Mouse (Mus musculus) T-helper 17 cell (primary cell): ENCODE data around the gene Ssr1.

Source experiments
- in situ Hi-C, 2 experiments: fragments of 300-600 bp; cut with MboI, MseI; formaldehyde crosslinking; loops; 1 replicate in 1 of 2; 2 replicates in 1 of 2; pipeline ENCODE4 v1.15.1; 2025; ENCODE audit warnings: high pct_unique_total_duplicates in 2 of 2

Gene Ssr1

DNA sequence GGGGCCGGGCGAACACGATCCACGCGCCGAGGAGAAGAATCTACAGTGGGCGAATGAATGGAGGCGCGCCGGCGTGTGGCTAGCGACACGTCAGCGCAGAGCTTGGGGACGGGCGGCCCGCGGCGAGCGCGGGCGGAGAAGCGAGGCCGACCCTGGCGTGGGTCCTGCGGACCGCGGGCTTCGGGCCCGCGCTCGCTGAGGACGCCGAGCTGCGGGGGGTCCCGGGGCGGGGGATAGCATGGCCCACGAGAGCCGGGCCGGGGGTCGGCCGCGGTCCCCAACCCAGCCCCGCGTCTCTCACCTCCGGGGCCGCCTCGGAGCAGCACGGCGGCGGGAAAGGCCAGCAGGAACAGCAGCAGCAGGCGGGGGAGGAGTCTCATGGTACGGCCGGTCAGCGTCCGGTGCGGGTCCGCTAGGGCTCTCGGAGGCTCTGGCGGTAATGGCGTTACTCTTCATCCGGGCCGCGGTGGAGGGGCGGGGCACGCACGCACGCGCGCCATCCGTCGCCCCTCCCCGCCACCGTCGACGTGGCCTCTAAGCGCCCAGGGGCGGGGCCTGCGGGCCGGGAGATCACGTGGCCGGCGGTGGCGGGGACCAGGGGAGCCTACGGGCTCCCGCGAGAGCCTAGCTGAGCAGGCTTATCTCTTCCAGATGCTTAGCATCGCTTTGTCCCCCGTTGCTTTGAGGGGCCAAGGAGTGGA is at the start of gene Ssr1:
Ssr1 (minus strand) TSS at position 514 of the 701 bp plus-strand sequence.
- in situ Hi-C loops, result loop anchor here (5.0 to 10.0 kb wide), 2 partner anchors 43 to 211 kb away; partner anchors contain the start of genes Cage1 (in 1 of the 2), Riok1 (in 1 of the 2) and Snrnp48 (in 1 of the 2)

DNA sequence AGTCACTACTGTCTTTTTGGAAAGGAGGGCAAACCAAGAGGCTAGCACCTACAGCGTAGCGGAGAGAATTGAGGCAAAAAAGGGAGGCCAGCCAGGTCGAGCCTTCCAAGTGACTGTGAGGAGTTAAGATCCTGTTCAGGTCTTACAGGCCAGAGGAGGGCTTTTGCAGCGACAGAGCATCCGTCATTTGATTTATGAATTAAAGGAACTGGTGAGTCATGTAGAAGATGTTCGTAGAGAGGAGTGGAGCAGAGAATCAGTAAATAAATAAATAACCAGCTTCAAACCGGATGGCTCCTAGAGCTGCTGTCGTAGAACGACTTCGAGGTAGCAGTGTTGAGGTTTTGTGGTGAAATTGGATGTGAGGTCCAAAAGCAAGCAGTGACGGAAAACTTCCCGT is 43.8 kb upstream of the Ssr1 start:
- in situ Hi-C loops, result loop anchor here (5.0 kb wide), 2 partner anchors 41 to 46 kb away; partner anchors contain the start of gene Ssr1 (in 1 of the 2)

DNA sequence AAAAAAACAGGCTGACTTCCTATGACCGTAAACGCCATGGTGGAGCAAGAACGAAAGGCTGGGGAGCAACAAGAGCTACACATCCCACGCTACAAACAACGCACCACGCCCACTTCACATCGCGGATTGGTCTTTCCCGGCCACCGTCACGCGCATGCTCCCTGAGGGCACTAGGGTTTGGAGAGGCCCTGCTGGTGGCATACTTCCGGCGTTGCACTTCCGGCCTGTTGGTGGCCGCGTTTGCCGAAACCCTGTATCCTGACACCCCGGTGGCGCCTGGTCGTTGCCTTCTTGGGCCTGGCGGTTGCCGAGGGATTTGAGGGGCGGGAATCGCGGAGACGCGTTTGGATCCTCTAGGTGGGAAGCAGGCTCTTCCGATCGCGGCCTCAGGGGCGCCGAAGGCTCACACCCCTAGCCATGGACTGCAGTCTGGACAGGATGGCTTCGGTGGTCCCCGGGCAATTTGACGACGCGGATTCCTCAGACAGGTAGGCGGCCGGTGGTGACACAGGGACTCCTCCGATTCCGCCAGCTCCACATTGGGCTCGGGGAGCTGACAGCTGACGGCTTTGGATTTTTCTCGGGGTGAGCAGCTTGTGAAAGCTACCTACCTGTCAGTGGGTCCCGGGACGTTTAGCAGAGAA is 43.1 kb upstream of the Ssr1 start, which contains the start of gene Cage1:
Cage1 (minus strand) TSS at position 26 of the 644 bp plus-strand sequence.
- in situ Hi-C loops, result loop anchor here (5.0 kb wide), 2 partner anchors 40 to 45 kb away; partner anchors contain the start of gene Ssr1 (in 1 of the 2)

DNA sequence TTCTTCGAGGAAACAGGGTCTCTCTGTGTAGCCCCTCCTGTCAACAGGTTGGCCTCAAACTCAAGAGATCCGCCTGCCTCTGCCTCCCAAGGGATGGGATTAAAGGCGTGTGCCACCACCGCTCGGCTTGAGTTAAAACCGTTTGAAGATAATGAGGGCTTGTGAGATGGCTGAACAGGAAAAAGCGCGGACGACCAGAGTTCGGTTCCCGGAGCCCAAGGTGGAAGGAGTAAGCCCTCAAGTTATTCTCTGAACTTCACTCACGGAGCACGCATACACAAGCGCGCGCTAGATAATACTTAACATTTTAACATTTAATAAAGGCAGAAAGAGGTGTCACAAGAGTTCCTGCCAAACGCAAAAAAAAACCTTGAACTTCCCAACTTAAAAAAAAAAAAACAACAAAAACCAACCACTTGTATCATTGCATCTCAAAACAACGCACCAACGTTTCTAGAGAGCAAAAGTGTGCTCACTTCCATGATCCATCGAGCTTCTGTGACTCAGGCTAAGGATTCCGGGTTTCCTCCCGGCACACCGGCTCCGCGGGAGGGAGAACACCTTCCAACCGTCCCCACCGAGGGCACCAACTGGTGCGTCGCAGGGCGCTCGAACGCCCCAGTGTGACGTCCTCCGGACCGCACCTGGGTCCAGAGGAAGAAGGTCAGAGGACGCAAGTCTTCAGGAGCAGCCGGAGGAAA is 42.5 kb upstream of the Ssr1 start, which contains the start of gene Riok1:
Riok1 (plus strand) TSS at position 653 of the 701 bp plus-strand sequence.
- in situ Hi-C loops, result loop anchor here (5.0 kb wide), 2 partner anchors 39 to 44 kb away; partner anchors contain the start of gene Ssr1 (in 1 of the 2)

DNA sequence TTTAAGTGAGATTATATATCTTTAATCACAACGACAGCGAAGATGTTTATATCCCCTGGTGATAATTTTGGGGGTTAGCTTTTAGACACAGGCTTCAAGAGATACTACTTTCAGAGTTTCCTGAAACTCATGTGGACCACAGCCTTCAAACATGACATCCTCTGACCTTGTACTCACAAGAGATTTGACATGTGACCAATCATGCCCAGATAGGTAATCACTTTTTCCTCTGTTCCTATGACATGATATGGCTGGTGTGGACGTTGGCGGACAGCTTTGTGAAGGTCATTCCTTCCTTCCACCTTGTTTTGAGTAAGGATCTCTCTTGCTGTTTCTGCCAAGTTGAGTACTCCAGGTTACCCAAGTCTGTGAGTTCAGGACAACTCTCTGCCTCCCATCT is 34.4 kb upstream of the Ssr1 start:
- in situ Hi-C loops, result no loop called here

DNA sequence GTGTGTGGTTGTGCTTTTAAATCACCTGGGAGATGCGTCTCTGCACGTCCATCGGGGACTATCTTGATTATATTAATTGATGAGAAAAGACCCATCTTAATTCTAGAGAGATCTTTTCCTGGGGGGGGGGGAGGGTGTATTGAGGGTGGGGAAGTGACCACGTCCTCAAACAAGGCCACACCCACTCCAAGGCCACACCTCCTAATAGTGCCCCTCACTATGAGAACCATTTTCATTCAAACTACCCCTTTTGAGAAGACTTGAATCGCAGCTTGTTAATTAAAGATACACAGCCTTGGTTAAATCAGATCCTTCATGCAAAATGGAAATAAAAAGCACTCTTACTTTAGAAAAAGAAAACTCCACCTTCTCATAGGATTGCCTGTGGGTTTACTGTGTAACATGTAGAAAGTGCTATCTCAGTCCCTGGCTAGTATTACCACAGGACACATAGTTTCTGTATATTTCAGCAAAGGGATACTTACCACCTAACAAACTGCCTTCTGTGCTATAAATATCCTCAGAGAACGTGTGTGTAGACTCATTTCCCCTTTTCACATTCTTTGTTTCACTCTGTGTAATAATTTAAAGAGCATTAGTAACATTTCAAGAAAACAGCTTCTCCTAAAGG is 33.7 kb upstream of the Ssr1 start:
- in situ Hi-C loops, result no loop called here

DNA sequence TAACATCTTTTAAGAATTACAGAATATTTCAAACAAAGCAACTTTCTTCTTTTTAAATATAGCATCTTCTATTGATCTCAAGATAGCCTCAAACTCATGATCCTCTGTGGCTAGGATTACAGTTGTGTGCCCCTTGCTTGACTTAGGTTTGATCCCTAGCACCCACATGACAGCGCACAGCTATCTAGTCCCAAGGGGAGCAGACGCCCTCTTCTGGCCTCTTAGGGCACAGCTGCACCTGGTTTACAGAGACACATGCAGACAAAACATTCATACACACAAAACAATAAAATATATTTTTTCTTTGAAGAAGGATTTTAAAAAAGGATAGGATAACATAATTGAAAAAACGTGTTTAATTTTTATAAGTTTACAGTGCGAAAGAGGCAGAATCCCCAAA is 31.9 kb upstream of the Ssr1 start:
- in situ Hi-C loops, result no loop called here

DNA sequence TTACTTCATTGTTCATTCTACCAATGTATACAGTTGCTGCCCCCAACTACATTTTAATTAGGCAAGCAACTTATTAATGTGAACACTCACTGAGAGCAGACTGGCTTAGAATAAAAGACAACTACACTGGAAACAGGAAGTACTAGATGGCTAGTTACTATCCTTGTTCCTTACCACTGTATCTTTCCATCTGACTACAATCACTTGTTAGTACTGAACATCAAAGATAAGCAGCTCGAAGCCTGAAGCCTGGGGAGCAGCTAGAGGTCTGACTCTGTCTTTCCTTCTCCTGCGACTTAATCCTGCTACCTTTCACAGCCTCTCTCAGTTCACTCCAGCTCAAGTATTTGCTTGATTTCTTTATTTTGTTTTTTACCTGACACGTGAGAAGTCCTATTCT is 24.8 kb upstream of the Ssr1 start:
- in situ Hi-C loops, result loop anchor here in 1 of 2 experiments (10.0 kb wide), 1 partner anchor 1894 kb away; no protein-coding TSS in a partner anchor

DNA sequence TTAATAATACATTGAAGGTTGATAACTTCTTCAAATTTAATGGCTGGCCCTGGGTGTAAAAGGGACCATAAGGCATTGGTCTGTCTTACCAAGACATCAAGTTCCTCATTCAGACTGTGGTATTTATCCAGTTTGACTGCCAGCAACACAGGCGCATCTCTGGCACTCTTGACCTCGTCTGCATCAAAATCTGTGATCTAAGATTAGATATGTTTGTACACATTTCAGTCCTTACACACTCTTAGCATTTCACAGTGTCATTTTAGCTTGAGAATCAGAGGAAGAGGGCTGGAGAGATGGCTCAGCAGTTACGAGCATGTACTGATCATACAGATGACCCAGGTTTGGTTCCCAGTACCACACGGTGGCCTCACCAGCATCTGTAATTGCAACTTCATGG is 21.6 kb upstream of the Ssr1 start:
- in situ Hi-C loops, result loop anchor here in 1 of 2 experiments (10.0 kb wide), 1 partner anchor 1891 kb away; no protein-coding TSS in a partner anchor

DNA sequence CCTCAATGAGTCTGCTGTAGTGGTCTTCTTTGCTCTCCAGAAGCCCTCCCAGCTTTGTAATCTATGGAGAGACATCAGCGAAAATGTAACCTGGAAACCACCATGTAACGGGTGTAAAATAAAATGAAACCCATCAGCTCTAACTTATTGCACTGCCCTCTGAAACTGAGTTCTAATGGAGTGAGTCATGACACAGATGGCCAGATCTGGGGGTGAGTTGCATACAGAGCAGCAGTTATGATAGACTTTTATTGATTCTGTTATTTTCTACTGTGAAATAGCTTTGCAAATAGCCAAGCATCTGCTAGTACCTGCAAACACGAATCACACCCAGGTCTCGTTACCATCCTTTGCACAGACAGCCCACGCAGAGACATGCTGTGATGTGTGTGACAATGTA is 18.4 kb upstream of the Ssr1 start:
- in situ Hi-C loops, result loop anchor here in 1 of 2 experiments (10.0 kb wide), 1 partner anchor 1888 kb away; no protein-coding TSS in a partner anchor

DNA sequence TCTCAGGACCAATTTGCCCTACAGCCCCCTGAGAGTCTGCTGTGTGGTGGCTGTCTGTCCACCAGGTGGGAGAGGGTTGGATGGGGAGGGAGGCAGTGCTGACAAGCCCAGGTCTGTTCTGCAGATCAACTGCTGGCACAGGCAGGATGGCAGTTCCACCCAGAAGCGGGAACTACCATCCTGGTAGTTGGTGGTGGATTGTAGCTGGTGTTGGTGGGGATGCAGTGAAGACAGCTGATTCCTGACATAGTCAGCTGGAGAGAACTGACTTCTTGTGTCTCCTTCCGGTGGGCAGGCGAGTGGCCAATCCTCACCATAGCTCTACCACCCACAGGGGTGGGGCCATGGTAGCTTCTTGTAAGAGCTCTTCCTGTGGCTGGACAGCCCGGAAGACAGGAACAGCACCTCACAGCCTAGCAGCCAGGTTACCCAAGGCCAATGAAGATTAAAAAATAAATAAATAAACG is 16.5 kb upstream of the Ssr1 start:
- in situ Hi-C loops, result loop anchor here in 1 of 2 experiments (10.0 kb wide), 1 partner anchor 1886 kb away; no protein-coding TSS in a partner anchor

DNA sequence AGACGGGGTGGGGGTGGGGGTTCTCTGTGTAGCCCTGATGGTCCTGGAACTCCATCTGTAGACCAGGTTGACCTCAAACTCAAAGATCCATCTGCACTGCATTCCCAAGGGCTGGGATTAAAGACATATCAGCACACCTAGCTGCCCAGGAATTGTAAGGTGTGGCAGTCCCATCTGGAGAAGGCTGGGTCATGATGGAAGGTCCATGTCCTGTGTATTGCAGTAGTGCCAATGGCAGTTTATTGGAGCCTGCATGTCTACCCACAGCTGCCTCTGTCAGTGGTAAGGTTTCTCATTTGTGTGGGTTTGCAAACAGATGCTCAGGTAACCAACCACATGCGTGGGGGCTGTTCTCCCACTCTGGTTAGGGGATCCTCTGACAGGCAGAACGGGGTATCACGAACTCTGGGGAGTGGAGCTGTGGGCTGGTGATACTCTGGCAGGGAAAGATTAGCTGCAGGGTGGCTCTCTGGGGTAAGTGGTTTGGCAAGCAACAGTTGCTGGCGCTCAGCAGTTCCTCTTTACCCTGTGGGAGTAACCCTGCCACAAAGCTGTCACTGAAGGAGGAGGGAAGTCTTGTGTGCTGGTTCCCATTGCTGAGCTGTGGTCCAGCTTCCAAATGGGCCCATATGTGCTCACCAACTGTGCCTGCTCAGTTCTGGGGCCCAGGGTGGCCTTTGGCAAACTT is 15.8 kb upstream of the Ssr1 start:
- in situ Hi-C loops, result loop anchor here in 1 of 2 experiments (10.0 kb wide), 1 partner anchor 1885 kb away; no protein-coding TSS in a partner anchor

DNA sequence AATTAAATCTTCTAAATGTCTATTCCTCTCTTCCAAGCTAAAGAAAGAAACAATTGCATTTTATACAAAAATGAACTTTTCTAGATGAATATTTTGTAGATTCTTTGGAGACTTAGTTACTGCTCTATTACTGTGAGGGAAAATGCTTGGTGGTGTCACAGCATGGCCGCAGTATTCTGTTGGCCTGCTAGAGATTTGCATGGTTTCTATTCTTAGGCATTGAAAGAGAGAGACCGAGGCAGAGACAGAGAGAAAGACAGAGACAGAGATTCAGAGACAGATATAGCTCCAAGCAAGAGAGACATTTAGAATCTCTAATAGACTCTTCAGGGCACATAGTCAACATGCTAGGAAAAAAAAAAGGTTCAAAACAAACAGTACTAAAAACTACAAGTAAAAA is 14.0 kb upstream of the Ssr1 start:
- in situ Hi-C loops, result no loop called here

DNA sequence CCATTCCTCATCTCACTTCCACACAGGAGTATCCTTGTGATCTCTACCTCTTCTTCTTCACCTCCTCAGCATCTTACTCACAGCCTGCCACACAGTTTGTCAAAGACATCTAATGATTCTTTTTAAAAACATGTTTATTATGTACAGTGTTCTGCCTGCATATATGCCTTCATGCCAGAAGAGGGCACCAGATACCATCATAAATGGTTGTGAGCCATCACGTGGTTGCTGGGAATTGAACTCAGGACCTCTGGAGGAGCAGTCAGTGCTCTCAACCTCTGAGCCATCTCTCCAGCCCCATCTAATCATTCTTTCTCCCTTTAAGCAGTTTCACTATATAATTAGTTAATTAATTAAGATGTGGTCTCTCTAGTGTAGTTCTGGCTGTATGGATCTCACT is 8.4 kb upstream of the Ssr1 start:
- in situ Hi-C loops, result no loop called here

DNA sequence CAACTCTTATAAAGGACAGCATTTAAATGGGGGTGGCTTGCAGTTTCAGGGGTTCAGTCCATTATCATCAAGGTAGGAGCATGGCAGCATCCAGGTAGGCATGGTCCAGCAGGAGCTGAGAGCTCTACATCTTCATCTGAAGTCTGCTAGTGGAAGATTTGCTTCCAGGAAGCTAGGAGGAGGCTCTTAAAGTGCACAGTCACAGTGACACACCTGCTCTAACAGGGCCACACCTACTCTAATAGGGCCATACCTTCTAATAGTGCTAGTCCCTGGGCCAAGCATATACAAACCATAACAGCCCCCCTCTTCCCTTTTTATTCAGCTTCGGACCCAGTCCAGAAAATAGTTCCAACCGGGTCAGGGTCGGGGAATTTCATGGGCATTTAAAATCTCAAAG is 5.7 kb upstream of the Ssr1 start:
- in situ Hi-C loops, result loop anchor here in 1 of 2 experiments (5.0 to 10.0 kb wide), 2 partner anchors 38 to 205 kb away; partner anchors contain the start of genes Cage1, Riok1 and Snrnp48

DNA sequence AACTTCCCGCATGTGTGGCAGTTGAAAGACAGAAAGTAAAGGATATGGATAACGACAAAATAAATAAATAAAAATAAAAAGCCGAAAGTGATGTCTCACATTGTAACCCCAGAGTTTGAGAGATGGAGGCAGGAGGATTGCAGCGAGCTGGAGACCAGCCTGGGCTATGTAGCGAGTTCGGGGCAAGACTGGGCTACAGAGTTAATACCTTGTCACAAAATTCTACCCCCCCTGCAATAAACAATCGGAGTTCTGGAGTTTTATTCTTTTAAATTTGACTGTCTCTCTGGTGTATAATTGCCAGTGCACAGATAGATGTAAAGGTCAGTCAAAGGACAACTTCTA is 360 bp upstream of the Ssr1 start:
- in situ Hi-C loops, result loop anchor here (5.0 to 10.0 kb wide), 2 partner anchors 43 to 210 kb away; partner anchors contain the start of genes Cage1 (in 1 of the 2), Riok1 (in 1 of the 2) and Snrnp48 (in 1 of the 2)

DNA sequence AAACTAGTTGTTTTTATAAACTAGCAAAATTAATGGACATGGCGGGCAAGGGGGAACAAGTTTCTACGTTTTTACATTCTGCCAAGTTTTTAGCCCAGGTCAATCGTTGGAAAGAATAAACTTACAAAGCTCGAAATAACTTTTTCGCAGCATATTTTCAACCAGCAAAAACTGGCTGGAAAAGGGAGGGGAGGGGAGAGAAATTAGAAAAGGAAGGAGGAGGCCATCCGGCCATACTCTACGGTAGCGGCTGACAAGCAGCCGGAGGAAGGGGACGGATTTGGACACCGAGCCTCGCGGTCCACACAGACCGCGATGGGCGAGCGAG is 677 bp downstream of the Ssr1 start:
- in situ Hi-C loops, result loop anchor here (5.0 to 10.0 kb wide), 2 partner anchors 44 to 211 kb away; partner anchors contain the start of genes Cage1 (in 1 of the 2), Riok1 (in 1 of the 2) and Snrnp48 (in 1 of the 2)

DNA sequence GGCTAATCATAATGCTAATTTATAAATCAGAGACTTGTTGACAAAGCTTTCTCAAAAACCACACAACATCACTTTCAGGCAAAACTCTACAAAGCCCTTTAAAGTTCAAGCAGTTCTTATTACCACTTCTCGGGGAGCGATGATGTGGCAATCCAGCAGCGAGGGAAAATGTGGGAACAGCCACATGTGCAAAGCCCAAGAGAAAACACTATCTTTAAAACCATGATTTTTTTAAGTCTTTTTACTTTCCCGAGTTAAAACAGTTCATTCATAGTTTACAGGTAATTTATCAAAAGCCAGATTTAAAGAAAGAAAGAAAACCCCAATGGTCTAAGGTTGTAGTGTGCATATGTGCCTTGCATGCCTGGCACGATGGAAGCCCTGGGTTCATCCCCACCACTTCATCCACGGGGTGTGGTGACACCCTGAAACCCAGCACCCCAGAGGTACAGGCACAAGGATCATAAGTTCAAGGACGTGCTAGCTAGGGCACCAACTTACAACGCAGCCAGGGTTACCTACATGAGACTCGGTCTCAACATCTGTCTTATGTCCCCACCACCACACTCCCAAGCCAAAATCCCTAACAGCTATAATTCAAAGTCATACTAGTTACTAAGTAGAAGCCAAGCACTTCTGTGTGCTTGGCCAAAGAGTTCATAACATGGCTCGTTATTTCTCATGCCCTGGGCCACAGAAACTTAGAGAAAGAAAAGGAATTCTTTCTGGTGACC is 1.2 kb downstream of the Ssr1 start:
- in situ Hi-C loops, result loop anchor here (5.0 to 10.0 kb wide), 2 partner anchors 44 to 212 kb away; partner anchors contain the start of genes Cage1 (in 1 of the 2), Riok1 (in 1 of the 2) and Snrnp48 (in 1 of the 2)

DNA sequence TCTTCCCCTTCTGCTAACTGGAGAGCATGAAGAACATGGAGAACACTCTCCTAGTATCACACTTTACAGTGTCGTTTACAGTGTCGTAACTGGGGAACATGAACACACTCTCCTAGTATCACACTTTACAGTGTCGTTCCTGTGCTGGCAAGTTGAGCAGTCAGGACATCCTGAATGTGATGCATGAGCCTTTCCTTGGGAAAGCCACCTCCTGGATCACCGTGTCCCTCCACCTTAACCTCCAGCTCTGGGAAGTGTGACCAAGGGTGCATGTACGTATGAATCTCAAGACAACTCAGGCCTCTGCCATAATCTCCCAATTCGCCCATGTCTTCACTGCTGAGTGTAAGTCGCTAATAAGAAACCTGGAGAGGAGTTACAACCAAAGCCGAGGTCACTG is 4.3 kb downstream of the Ssr1 start:
- in situ Hi-C loops, result loop anchor here (5.0 to 10.0 kb wide), 2 partner anchors 48 to 215 kb away; partner anchors contain the start of genes Cage1 (in 1 of the 2), Riok1 (in 1 of the 2) and Snrnp48 (in 1 of the 2)
